Mouse (Mus musculus) ES-Bruce4 (cell line): Measurements from ENCODE around the gene Fcnb.

ENCODE experiments used
- CTCF ChIP-seq: IDR thresholded peaks from one replicate; pipeline ENCODE4 v1.8.1; 2011; ENCODE audit warnings: low read depth, low read length
- EP300 ChIP-seq: IDR thresholded peaks from 2 replicates; pipeline ENCODE4 v1.6.1; 2011; ENCODE audit warnings: low read depth, low read length; ENCODE audit not compliant: insufficient read depth
- POLR2A ChIP-seq: IDR thresholded peaks from one replicate; pipeline ENCODE4 v1.8.1; 2011; ENCODE audit warnings: low read length; ENCODE audit not compliant: insufficient read depth

DNA sequence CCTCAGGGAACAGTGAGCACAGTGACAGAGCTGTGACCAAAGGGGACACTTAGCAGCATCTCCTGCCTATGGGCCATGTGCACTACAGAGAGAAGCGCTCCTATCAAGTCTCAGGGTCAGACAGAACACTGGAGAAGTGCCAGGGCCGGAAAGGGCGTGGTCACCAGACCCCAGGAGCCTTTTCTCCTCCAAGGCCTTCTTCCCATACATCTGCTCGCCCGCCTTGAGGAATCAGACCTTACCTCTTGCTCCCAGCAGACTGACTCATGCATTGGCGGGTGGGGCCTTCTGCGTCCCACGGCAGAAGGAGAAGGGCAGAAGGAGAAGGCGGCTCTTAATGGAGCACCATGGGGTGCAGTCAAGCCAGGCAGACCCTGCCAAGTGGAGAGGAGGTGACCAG is 52.8 kb downstream of the Fcnb start:
- no peak for TF ChIP-seq CTCF
- TF ChIP-seq POLR2A = no peak
- TF ChIP-seq EP300 = no peak
